Mouse (Mus musculus) adrenal gland, adult 8-10 months (tissue): ENCODE measurements at regions not wholly inside any gene's neighbourhood (a gene's known extent, or its start where the extent isn't known, plus 50 kb on each side); places are given as distances from the start of the nearest gene placed in this dataset.

Experiments used
- DNase-seq: peaks from one replicate; pipeline ENCODE4 v3.0.0; 2022

GRCm38 (mm10) chr10:83819266-83819949 lies 96.7 kb downstream of the 1500009L16Rik start:
- peak; percentile 36 for DNase-seq

GRCm38 (mm10) chr10:83819950-83820275 lies 97.2 kb downstream of the 1500009L16Rik start:
- DNase-seq: no peak

GRCm38 (mm10) chr10:83821089-83821488 lies 98.4 kb downstream of the 1500009L16Rik start:
- DNase-seq: no peak

- no peak for DNase-seq
Measured at GRCm38 (mm10) chr10:83826105-83826504, 103.4 kb downstream of the 1500009L16Rik start.

- DNase-seq: no peak
Measured at GRCm38 (mm10) chr10:83836351-83836750, 113.7 kb downstream of the 1500009L16Rik start.

- DNase-seq: no peak
Measured at GRCm38 (mm10) chr10:83840226-83840625, 117.6 kb downstream of the 1500009L16Rik start.

GRCm38 (mm10) chr10:83850881-83851280 lies 128.2 kb downstream of the 1500009L16Rik start:
- DNase-seq: no peak

- no peak for DNase-seq
Measured at GRCm38 (mm10) chr10:83852194-83852593, 129.5 kb downstream of the 1500009L16Rik start.

GRCm38 (mm10) chr10:83852806-83853205 lies 130.1 kb downstream of the 1500009L16Rik start:
- DNase-seq: no peak

- DNase-seq: peak; percentile 40
Measured at GRCm38 (mm10) chr10:83857794-83858442, 135.3 kb downstream of the 1500009L16Rik start.

GRCm38 (mm10) chr10:83858689-83859088 lies 136.0 kb downstream of the 1500009L16Rik start:
- DNase-seq: no peak

- no peak for DNase-seq
Measured at GRCm38 (mm10) chr10:83859633-83860032, 137.0 kb downstream of the 1500009L16Rik start.

- peak; percentile 58 for DNase-seq
Measured at GRCm38 (mm10) chr10:83861574-83862190, 139.0 kb downstream of the 1500009L16Rik start.

- no peak for DNase-seq
Measured at GRCm38 (mm10) chr10:83864591-83864990, 141.9 kb downstream of the 1500009L16Rik start.

- DNase-seq: no peak
Measured at GRCm38 (mm10) chr10:83865929-83866328, 143.3 kb downstream of the 1500009L16Rik start.

- no peak for DNase-seq
Measured at GRCm38 (mm10) chr10:83871736-83872400, 149.2 kb downstream of the 1500009L16Rik start.

GRCm38 (mm10) chr10:83878745-83879144 lies 156.1 kb downstream of the 1500009L16Rik start:
- DNase-seq: no peak

- no peak for DNase-seq
Measured at GRCm38 (mm10) chr10:83882119-83882890, 159.6 kb downstream of the 1500009L16Rik start.

GRCm38 (mm10) chr10:83882891-83883185 lies 160.2 kb downstream of the 1500009L16Rik start:
- no peak for DNase-seq

- DNase-seq: no peak
Measured at GRCm38 (mm10) chr10:83884553-83884952, 161.9 kb downstream of the 1500009L16Rik start.

- DNase-seq: no peak
Measured at GRCm38 (mm10) chr10:83888587-83888986, 165.9 kb downstream of the 1500009L16Rik start.

- no peak for DNase-seq
Measured at GRCm38 (mm10) chr10:83895741-83896150, 173.1 kb downstream of the 1500009L16Rik start.

- no peak for DNase-seq
Measured at GRCm38 (mm10) chr10:83896160-83896559, 173.5 kb downstream of the 1500009L16Rik start.
